Mouse (Mus musculus): ENCODE measurements around the gene Zcchc14.

- TF ChIP-seq GATA1 (IDR thresholded peaks at IDR 0.05; ENCODE audit: borderline replicate concordance, low read length) (no peak), FLI1 (IDR thresholded peaks at IDR 0.05; ENCODE audit: low read length) (no peak)
Observed at GRCm38 (mm10) chr8:121699936-121700335, 47.2 kb upstream of the Zcchc14 start.

Data from megakaryocyte, embryonic 14.5 days (primary cell).